In genomic region chr11:117330076-117330950, GRCm38 (mm10) we compare ENCODE assay signal across 8 mouse cellular contexts.
DNase-seq lines count a peak whose midpoint lies in the region; ATAC-seq lines count a peak whose summit lies in the region.

No protein-coding gene starts in this region.

- H3K4me1 ChIP-seq in neural tube, embryonic 11.5 days (ENCODE audit: control insufficient read depth, insufficient read depth, low read length): peaks cover 51% of the 10 kb centered on the region
- peaks cover 71% of the 10 kb centered on the region for H3K4me1 ChIP-seq in forebrain, embryonic 13.5 days
- H3K4me1 ChIP-seq in neural tube, embryonic 14.5 days (ENCODE audit: control insufficient read depth, insufficient read depth, low read length): peaks cover 43% of the 10 kb centered on the region

- no peaks in the 10 kb centered on the region for H3K9me3 ChIP-seq in neural tube, embryonic 11.5 days (ENCODE audit: control insufficient read depth, low read length)
- no peaks in the 10 kb centered on the region for H3K9me3 ChIP-seq in forebrain, embryonic 13.5 days (replicated peaks)
- H3K9me3 ChIP-seq in neural tube, embryonic 14.5 days (ENCODE audit: control insufficient read depth, low read length): no peaks in the 10 kb centered on the region

- WGBS in neural tube, embryonic 11.5 days: 70% methylated on average over 12 of the region's 12 CpGs
- 69% methylated on average over 12 of the region's 12 CpGs for WGBS in forebrain, embryonic 13.5 days
- WGBS in neural tube, embryonic 14.5 days: 73% methylated on average over 12 of the region's 12 CpGs

- no peaks in the 10 kb centered on the region for H3K27me3 ChIP-seq in neural tube, embryonic 11.5 days (ENCODE audit: control insufficient read depth, insufficient read depth, low read length)
- no peaks in the 10 kb centered on the region for H3K27me3 ChIP-seq in forebrain, embryonic 13.5 days
- no peaks in the 10 kb centered on the region for H3K27me3 ChIP-seq in neural tube, embryonic 14.5 days (ENCODE audit: control insufficient read depth, insufficient read depth, low read length)

- H3K36me3 ChIP-seq in neural tube, embryonic 11.5 days (ENCODE audit: control insufficient read depth, insufficient read depth, low read length): no peaks in the 10 kb centered on the region
- H3K36me3 ChIP-seq in forebrain, embryonic 13.5 days (ENCODE audit: poor library complexity, severe bottlenecking): peaks cover 3% of the 10 kb centered on the region; the same call in 1 of the 2 replicates
- H3K36me3 ChIP-seq in neural tube, embryonic 14.5 days (ENCODE audit: control insufficient read depth, insufficient read depth, low read length): no peaks in the 10 kb centered on the region

- no peak overlapping the region for H3K9ac ChIP-seq in neural tube, embryonic 11.5 days (ENCODE audit: low read length)
- H3K9ac ChIP-seq in forebrain, embryonic 13.5 days: peak overlapping the region; percentile 30; the same call in 1 of the 2 replicates
- no peak overlapping the region for H3K9ac ChIP-seq in neural tube, embryonic 14.5 days (replicated peaks; ENCODE audit: low read depth, low read length)

- peak overlapping the region; percentile 96 for H3K27ac ChIP-seq in neural tube, embryonic 11.5 days (ENCODE audit: low read depth, low read length)
- peak overlapping the region; percentile 98 for H3K27ac ChIP-seq in forebrain, embryonic 13.5 days
- H3K27ac ChIP-seq in neural tube, embryonic 14.5 days (ENCODE audit: low read depth, low read length): peak overlapping the region; percentile 88; the same call in 1 of the 2 replicates

- peak; percentile 18 for DNase-seq in neural tube, embryonic 11.5 days (ENCODE audit: low spot score)
- no peak for DNase-seq in neural tube, embryonic 10.5 days (ENCODE audit: extremely low spot score, low spot score)
- DNase-seq in layer of hippocampus, adult 9-11 months: peak; percentile 80
- DNase-seq in gastrocnemius, adult 8-10 months (ENCODE audit: low spot score in 2 of 2): no peak
- DNase-seq in adrenal gland, adult 2 months: no peak
- no peak for DNase-seq in ovary, adult 18-20 months (ENCODE audit: low spot score)

- 0 out of 2 replicates have a peak overlapping the region, but pooled peaks have one; percentile 2 for H3K4me2 ChIP-seq in neural tube, embryonic 11.5 days (ENCODE audit: low read depth)
- peak overlapping the region; percentile 81 for H3K4me2 ChIP-seq in forebrain, embryonic 13.5 days
- peak overlapping the region; percentile 58; the same call in 1 of the 2 replicates for H3K4me2 ChIP-seq in neural tube, embryonic 14.5 days (ENCODE audit: low read depth, low read length)

- no peak overlapping the region for H3K4me3 ChIP-seq in neural tube, embryonic 11.5 days (ENCODE audit: low read depth, low read length)
- H3K4me3 ChIP-seq in forebrain, embryonic 13.5 days: no peak overlapping the region
- no peak overlapping the region for H3K4me3 ChIP-seq in neural tube, embryonic 14.5 days (ENCODE audit: low read depth, low read length)

- ATAC-seq in neural tube, embryonic 11.5 days (ENCODE audit: insufficient read depth, low FRiP score, low TSS enrichment): no peak
- no peak for ATAC-seq in forebrain, embryonic 13.5 days
- no peak for ATAC-seq in neural tube, embryonic 14.5 days (ENCODE audit: low read depth)

Comparison
In these comparisons a context has a peak if more than half of its experiments do, and no peak if none do; other contexts are left out.
1. DNase-seq: peak in neural tube, embryonic 11.5 days (single experiment) and layer of hippocampus, adult 9-11 months (single experiment); none in neural tube, embryonic 10.5 days (single experiment), gastrocnemius, adult 8-10 months (0 of 2), adrenal gland, adult 2 months (single experiment) and ovary, adult 18-20 months (single experiment).
2. H3K4me2 ChIP-seq: peak in every context shown above with its lines; median percentile 81 in forebrain, embryonic 13.5 days; 58 in neural tube, embryonic 14.5 days; 2 in neural tube, embryonic 11.5 days.
3. Peak in every context shown above with its lines, with median percentiles within 50 percentile points of each other: H3K27ac ChIP-seq.